Mouse (Mus musculus): ENCODE data around the gene Mad1l1. TPM values are rescaled to one million over a fixed set of nuclear protein-coding genes. Genes with fewer than 3 reads are reported as not detected.

The Mad1l1 gene
- polyA plus RNA-seq, 1 experiment from 2014 or later, result 42.3 TPM

DNA sequence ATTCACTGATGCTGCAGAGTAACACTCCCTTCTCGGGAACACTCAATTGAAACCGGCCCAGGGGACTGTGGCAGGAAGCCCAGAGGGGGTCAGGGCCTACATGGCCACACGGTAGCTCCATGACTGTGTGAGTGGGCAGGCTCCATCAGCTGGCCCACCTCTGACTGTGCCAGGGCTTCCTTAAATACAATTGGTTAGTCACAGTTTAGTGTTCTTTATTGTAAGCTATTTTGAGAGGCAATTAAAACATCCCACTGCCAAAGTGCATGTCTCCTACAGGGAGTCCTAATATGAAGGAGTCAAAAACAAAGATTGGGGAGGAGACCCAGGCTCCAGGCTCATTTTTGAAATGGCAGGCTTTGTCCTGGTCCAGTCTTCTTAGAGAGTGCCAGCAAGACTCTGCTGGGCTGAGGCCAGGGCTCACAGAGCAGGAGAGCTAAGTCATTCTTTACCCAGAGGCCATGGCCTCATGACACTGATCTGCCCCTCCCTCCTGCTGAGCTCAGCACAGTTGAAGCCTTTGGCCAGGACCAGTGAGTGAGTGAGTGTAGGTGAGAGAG, 297.3 kb downstream of the Mad1l1 start:
- H3K27ac ChIP-seq (ENCODE audit: low read depth), result no peak overlapping the region
- no peaks in the 10 kb centered on the region for H3K27me3 ChIP-seq (replicated peaks; ENCODE audit: control insufficient read depth, insufficient read depth, low read length)
- H3K36me3 ChIP-seq (ENCODE audit: control insufficient read depth, insufficient read depth, low read length), result no peaks in the 10 kb centered on the region
- H3K4me3 ChIP-seq (ENCODE audit: low read depth, low read length), result no peak overlapping the region
- no peaks in the 10 kb centered on the region for H3K4me1 ChIP-seq (replicated peaks; ENCODE audit: control insufficient read depth, insufficient read depth, low read length)
- 58% methylated on average over 3 of the region's 3 CpGs for WGBS
- no peak overlapping the region for H3K4me2 ChIP-seq (ENCODE audit: low read length)
- no peak for DNase-seq (ENCODE audit: low spot score)
- H3K9me3 ChIP-seq (ENCODE audit: control insufficient read depth, low read length), result no peaks in the 10 kb centered on the region
- H3K9ac ChIP-seq (ENCODE audit: low read length), result no peak overlapping the region
- ATAC-seq (replicated peaks; ENCODE audit: low FRiP score, low TSS enrichment, low read depth), result no peak

DNA sequence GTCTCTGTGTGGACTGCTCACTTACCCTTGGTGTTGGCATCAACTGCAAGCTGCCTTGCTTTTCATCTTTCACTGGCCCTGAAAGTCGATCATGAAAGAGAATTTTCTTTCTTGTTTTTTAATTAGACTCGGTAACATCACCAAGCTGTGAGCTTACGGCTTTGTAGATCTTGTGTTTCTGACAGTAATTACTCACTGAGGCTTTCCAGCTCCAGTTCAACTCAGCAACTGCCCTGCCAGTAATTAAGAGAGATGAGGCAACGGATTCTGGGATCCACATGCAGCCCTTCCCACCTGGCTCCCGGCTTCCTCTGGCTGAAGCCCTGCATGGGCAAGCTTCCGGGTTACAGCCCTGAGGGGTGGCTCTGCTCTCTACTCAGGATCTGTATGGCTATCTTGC, 298.5 kb downstream of the Mad1l1 start:
- Histone ChIP-seq H3K27ac (ENCODE audit: low read depth) (no peak overlapping the region), H3K36me3 (ENCODE audit: control insufficient read depth, insufficient read depth, low read length) (no peaks in the 10 kb centered on the region), H3K4me3 (ENCODE audit: low read depth, low read length) (no peak overlapping the region), H3K27me3 (replicated peaks; ENCODE audit: control insufficient read depth, insufficient read depth, low read length) (no peaks in the 10 kb centered on the region), H3K4me2 (ENCODE audit: low read length) (no peak overlapping the region), H3K9ac (ENCODE audit: low read length) (no peak overlapping the region), H3K4me1 (replicated peaks; ENCODE audit: control insufficient read depth, insufficient read depth, low read length) (no peaks in the 10 kb centered on the region), H3K9me3 (ENCODE audit: control insufficient read depth, low read length) (no peaks in the 10 kb centered on the region)
- ATAC-seq (replicated peaks; ENCODE audit: low FRiP score, low TSS enrichment, low read depth), result no peak
- no peak for DNase-seq (ENCODE audit: low spot score)
- 77% methylated on average over 6 of the region's 6 CpGs for WGBS

DNA sequence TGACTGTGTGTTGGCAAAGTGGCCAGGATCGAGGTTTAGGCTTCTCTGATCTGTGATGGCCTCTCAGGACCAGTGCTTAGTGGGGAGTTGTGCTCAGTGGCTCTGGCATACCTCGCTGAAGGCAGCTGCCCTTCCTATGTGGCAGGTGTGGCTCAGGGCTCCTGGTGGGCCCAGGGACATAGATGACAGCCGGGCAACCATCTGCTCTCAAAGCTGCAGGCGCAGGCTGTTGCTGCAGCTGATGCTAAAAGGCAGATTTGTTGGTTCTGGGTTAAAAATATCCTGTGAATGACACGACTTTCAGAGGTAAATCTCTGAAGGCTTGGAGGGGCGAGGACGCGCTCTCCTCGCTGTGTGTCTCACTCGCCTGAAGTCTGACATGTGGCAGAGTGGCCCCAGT, 299.6 kb downstream of the Mad1l1 start:
- H3K9me3 ChIP-seq (ENCODE audit: control insufficient read depth, low read length), result no peaks in the 10 kb centered on the region
- no peaks in the 10 kb centered on the region for H3K4me1 ChIP-seq (replicated peaks; ENCODE audit: control insufficient read depth, insufficient read depth, low read length)
- ATAC-seq (replicated peaks; ENCODE audit: low FRiP score, low TSS enrichment, low read depth), result no peak
- H3K36me3 ChIP-seq (ENCODE audit: control insufficient read depth, insufficient read depth, low read length), result no peaks in the 10 kb centered on the region
- H3K27ac ChIP-seq (ENCODE audit: low read depth), result no peak overlapping the region
- 86% methylated on average over 10 of the region's 10 CpGs for WGBS
- no peak overlapping the region for H3K4me3 ChIP-seq (ENCODE audit: low read depth, low read length)
- H3K9ac ChIP-seq (ENCODE audit: low read length), result no peak overlapping the region
- H3K4me2 ChIP-seq (ENCODE audit: low read length), result no peak overlapping the region
- no peaks in the 10 kb centered on the region for H3K27me3 ChIP-seq (replicated peaks; ENCODE audit: control insufficient read depth, insufficient read depth, low read length)
- DNase-seq (ENCODE audit: low spot score), result no peak

DNA sequence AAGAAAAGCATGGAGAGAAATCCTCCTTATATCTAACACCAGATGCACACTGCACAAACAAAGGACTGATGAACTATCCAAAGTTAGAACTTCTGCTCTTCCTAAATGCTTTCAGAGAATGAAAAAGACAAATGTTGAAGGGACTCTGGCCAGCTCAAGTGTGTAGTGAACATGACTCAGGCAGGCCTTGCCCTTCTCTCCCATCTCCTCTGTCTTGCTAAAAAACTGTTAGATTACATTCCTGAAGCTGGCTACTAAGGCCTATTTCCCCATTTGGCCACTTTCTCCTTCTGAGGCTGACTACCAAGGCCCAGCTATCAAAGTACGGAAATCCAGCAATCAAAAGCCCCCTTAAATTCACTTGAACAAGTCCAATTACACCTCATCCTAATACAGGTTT, 301.7 kb downstream of the Mad1l1 start:
- Histone ChIP-seq H3K4me1 (replicated peaks; ENCODE audit: control insufficient read depth, insufficient read depth, low read length) (no peaks in the 10 kb centered on the region), H3K9ac (ENCODE audit: low read length) (no peak overlapping the region), H3K4me3 (ENCODE audit: low read depth, low read length) (no peak overlapping the region), H3K27me3 (replicated peaks; ENCODE audit: control insufficient read depth, insufficient read depth, low read length) (no peaks in the 10 kb centered on the region), H3K9me3 (ENCODE audit: control insufficient read depth, low read length) (no peaks in the 10 kb centered on the region), H3K27ac (ENCODE audit: low read depth) (no peak overlapping the region), H3K36me3 (ENCODE audit: control insufficient read depth, insufficient read depth, low read length) (no peaks in the 10 kb centered on the region), H3K4me2 (ENCODE audit: low read length) (no peak overlapping the region)
- ATAC-seq (replicated peaks; ENCODE audit: low FRiP score, low TSS enrichment, low read depth), result no peak
- 96% methylated on average over 1 of the region's 1 CpGs for WGBS
- no peak for DNase-seq (ENCODE audit: low spot score)

DNA sequence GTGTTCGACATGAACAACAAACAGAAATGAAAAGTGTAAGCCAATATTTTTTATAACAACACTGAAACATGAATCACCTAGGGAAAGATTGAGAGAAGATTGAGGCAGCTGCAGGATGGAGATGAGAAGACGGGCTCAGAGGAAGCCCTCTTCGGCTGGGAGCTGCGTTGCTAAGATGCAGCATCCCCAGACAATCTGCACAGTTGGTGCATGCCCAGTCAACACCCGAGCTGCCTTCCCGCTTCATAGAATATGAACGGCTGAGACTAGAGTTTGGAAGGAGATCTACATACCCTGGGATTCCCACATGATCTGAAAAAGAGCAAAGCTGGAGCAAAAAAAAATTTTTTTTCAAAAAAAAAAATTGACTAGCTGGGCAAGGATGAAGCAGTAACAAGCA, 302.6 kb downstream of the Mad1l1 start:
- ATAC-seq (replicated peaks; ENCODE audit: low FRiP score, low TSS enrichment, low read depth), result no peak
- no peaks in the 10 kb centered on the region for H3K9me3 ChIP-seq (ENCODE audit: control insufficient read depth, low read length)
- no peak overlapping the region for H3K9ac ChIP-seq (ENCODE audit: low read length)
- H3K4me3 ChIP-seq (ENCODE audit: low read depth, low read length), result no peak overlapping the region
- no peak overlapping the region for H3K27ac ChIP-seq (ENCODE audit: low read depth)
- no peak for DNase-seq (ENCODE audit: low spot score)
- no peaks in the 10 kb centered on the region for H3K4me1 ChIP-seq (replicated peaks; ENCODE audit: control insufficient read depth, insufficient read depth, low read length)
- no peaks in the 10 kb centered on the region for H3K27me3 ChIP-seq (replicated peaks; ENCODE audit: control insufficient read depth, insufficient read depth, low read length)
- no peaks in the 10 kb centered on the region for H3K36me3 ChIP-seq (ENCODE audit: control insufficient read depth, insufficient read depth, low read length)
- whole genome bisulfite sequencing, result 92% methylated on average over 7 of the region's 7 CpGs
- no peak overlapping the region for H3K4me2 ChIP-seq (ENCODE audit: low read length)

DNA sequence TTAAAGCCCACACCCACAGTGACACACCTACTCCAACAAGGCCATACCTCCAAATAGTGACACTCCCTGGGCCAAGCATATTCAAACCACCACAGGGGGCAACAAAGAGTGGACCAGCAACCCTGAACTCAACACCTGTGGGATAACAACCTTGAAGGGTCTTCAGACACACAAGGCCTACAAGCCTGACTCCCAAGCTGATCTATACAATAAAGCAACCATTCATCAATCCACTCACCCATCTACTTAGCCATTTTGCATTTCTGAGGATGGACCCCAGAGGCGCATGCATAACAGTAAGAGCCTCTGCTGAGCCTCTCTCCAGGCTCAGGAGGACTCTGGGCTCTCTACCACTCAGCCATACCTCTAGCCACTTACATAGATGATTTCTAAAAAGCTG, 304.5 kb downstream of the Mad1l1 start:
- Histone ChIP-seq H3K27ac (ENCODE audit: low read depth) (no peak overlapping the region), H3K9me3 (ENCODE audit: control insufficient read depth, low read length) (no peaks in the 10 kb centered on the region), H3K4me3 (ENCODE audit: low read depth, low read length) (no peak overlapping the region), H3K9ac (ENCODE audit: low read length) (no peak overlapping the region), H3K4me2 (ENCODE audit: low read length) (no peak overlapping the region), H3K4me1 (replicated peaks; ENCODE audit: control insufficient read depth, insufficient read depth, low read length) (no peaks in the 10 kb centered on the region), H3K27me3 (replicated peaks; ENCODE audit: control insufficient read depth, insufficient read depth, low read length) (no peaks in the 10 kb centered on the region), H3K36me3 (ENCODE audit: control insufficient read depth, insufficient read depth, low read length) (no peaks in the 10 kb centered on the region)
- no peak for DNase-seq (ENCODE audit: low spot score)
- no peak for ATAC-seq (replicated peaks; ENCODE audit: low FRiP score, low TSS enrichment, low read depth)
- 100% methylated on average over 1 of the region's 1 CpGs for WGBS

DNA sequence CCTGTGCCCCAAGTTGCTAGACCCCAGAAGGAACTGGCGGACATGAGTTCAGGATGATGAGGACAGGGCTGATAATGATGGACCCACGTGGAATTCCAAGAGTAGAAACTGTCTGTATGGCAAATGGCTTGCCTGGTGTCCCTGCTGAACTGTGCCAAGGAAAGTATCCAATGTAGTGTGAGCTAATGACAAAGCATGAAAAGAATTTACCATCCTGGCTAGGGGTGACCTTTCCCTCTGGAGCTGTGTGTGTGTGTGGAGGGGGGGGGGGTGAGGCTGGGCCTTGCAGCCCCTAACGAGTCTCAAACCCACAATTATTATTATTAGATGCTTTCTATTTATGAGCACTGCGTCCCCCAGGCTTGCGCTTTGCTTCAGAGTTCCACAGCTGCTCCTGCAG, 307.7 kb downstream of the Mad1l1 start:
- no peak overlapping the region for H3K4me3 ChIP-seq (ENCODE audit: low read depth, low read length)
- H3K27ac ChIP-seq (ENCODE audit: low read depth), result no peak overlapping the region
- no peaks in the 10 kb centered on the region for H3K9me3 ChIP-seq (ENCODE audit: control insufficient read depth, low read length)
- H3K27me3 ChIP-seq (replicated peaks; ENCODE audit: control insufficient read depth, insufficient read depth, low read length), result no peaks in the 10 kb centered on the region
- DNase-seq (ENCODE audit: low spot score) (no peak), ATAC-seq (replicated peaks; ENCODE audit: low FRiP score, low TSS enrichment, low read depth) (no peak)
- 77% methylated on average over 5 of the region's 5 CpGs for WGBS
- H3K9ac ChIP-seq (ENCODE audit: low read length), result no peak overlapping the region
- no peak overlapping the region for H3K4me2 ChIP-seq (ENCODE audit: low read length)
- no peaks in the 10 kb centered on the region for H3K4me1 ChIP-seq (replicated peaks; ENCODE audit: control insufficient read depth, insufficient read depth, low read length)
- no peaks in the 10 kb centered on the region for H3K36me3 ChIP-seq (ENCODE audit: control insufficient read depth, insufficient read depth, low read length)

DNA sequence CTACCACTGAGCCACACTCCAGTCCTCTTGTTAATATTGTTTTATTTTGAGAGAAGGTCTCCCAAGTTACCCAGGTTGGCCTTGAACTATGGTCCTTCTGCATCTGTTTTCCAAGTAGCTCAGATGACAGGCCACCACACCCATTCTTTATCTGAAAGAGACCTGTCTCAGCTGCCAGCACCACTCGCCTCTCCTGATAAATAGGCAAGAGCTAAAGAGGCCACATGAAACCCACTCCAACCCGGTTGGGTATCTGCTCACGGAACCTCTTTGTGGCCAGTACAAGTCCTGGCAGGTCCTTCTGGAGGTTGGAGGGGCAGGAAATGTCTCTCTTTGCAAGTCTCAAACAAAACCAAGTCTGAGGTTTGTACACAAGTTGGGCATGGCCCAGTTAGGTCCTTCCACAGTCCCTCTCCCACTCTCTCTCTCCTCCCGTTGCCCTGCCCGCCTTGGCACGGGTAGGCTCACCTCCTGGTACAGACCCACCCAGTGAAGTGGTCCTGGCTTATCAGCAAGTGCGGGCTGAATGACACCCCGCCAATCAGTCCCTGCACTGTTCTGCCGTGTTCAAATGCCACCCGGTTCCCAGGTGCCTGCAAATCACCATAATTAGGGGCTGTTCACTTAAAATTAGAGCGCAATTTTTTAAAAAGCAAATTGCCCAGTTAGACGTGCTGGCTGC, 308.9 kb downstream of the Mad1l1 start:
- DNase-seq (ENCODE audit: low spot score) (no peak), ATAC-seq (replicated peaks; ENCODE audit: low FRiP score, low TSS enrichment, low read depth) (no peak)
- WGBS, result 87% methylated on average over 12 of the region's 12 CpGs

DNA sequence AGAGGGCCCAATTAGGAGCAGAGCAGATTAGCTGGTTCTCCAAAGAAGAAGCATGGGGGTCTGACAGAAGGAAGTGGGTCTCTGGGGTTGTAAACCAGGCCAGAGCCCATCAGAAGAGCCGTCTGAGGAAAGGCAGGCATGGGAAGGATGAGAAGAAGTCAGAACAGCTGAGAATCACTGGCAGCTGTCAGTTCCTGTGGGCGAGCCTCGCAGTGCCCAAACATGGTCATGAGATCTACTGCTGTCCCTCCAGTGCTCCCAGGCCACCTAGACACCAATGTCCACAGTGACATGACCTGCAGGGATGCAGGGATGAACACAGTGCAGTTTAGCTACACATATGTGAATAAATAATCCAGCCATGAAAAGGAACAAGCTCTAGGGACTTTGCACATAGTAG, 310.9 kb downstream of the Mad1l1 start:
- Histone ChIP-seq H3K4me3 (ENCODE audit: low read depth, low read length) (no peak overlapping the region), H3K9me3 (ENCODE audit: control insufficient read depth, low read length) (no peaks in the 10 kb centered on the region), H3K4me1 (replicated peaks; ENCODE audit: control insufficient read depth, insufficient read depth, low read length) (no peaks in the 10 kb centered on the region), H3K27me3 (replicated peaks; ENCODE audit: control insufficient read depth, insufficient read depth, low read length) (no peaks in the 10 kb centered on the region), H3K9ac (ENCODE audit: low read length) (no peak overlapping the region), H3K4me2 (ENCODE audit: low read length) (no peak overlapping the region), H3K36me3 (ENCODE audit: control insufficient read depth, insufficient read depth, low read length) (peaks cover 4% of the 10 kb centered on the region; the same call in 1 of the 2 replicates), H3K27ac (ENCODE audit: low read depth) (no peak overlapping the region)
- DNase-seq (ENCODE audit: low spot score), result no peak
- 75% methylated on average over 3 of the region's 3 CpGs for WGBS
- no peak for ATAC-seq (replicated peaks; ENCODE audit: low FRiP score, low TSS enrichment, low read depth)

More for the DNA sequence above, 308.9 kb downstream of the Mad1l1 start:
- Histone ChIP-seq H3K27ac (ENCODE audit: low read depth) (no peak overlapping the region), H3K4me2 (ENCODE audit: low read length) (no peak overlapping the region), H3K27me3 (replicated peaks; ENCODE audit: control insufficient read depth, insufficient read depth, low read length) (no peaks in the 10 kb centered on the region), H3K4me1 (replicated peaks; ENCODE audit: control insufficient read depth, insufficient read depth, low read length) (no peaks in the 10 kb centered on the region), H3K4me3 (ENCODE audit: low read depth, low read length) (no peak overlapping the region), H3K36me3 (ENCODE audit: control insufficient read depth, insufficient read depth, low read length) (peaks cover 4% of the 10 kb centered on the region; the same call in 1 of the 2 replicates), H3K9me3 (ENCODE audit: control insufficient read depth, low read length) (no peaks in the 10 kb centered on the region), H3K9ac (ENCODE audit: low read length) (no peak overlapping the region)

Measured in intestine, embryonic 14.5 days (tissue).